Mouse (Mus musculus) c-Kit-positive CD71-positive TER-119-positive erythroid progenitor cells, embryonic 14.5 days (primary cell): ENCODE measurements at regions not wholly inside any gene's neighbourhood (a gene's known extent, or its start where the extent isn't known, plus 50 kb on each side); places are given as distances from the start of the nearest gene placed in this dataset.

Experiments used
- DNase-seq: peaks from one replicate; pipeline ENCODE4 v3.0.0-alpha.2; 2013; ENCODE audit warnings: low spot score

DNA sequence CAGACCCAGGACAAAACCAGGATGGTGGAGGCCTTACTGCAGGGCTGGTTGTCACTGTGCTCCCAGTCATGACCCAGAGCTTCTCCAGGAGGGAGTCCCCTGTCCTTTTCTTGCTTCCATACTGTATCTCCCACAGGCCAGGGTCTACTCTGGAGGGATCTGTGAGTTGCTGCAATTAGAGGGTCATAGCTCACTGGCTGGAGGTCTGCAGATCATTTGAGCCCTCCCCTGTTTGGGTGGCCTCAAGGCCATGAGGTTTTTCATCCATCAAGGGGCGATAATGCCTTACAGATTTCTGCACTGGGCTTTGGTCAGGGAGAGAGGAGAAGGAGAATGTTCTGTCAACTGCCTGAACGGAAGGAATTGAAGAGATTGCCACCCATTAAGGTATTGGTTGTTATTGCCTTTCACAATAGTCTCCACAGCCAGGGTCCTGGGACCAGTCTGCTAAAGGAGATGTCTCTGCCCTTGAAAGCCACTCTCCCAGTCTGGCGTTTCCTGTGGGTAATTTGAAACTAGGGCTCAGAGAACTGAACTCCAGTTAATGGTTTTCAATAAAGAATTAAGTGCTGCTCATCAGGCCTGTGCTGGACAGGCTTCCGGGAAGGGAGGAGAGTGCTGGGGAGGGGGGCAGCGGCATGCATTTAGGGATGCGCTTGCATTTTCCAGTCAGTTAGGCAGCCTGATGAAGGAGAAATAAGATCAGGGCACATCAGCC, 147.4 kb downstream of the Dmrta2 start:
- no peak for DNase-seq

DNA sequence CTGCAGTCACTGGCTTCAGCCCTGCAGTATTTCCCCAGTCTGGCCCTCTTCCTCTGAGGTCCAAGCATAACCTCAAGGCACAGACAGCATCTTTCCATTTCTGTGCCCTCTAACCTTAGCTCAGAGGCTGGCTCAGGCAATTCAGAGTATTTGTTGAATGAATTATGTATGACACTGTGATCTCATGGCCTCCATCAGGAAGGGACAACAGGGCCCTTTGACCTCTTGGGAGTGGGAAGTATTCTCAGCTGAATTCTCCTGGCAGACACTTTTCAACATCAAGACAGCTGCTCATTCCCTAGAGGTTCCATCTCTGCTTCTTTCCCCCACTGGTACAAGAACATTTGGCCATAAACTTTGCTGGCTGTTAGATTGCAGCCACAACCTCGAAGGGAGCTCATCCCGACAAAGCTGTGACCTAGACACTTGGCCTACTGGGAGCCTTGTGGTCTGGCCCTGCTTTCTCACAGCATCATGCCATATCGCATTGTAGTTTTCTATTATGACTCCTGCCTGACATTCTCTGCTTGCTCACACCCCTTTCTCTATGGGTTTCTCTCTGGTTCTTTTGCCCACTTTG, 150.2 kb downstream of the Dmrta2 start:
- no peak for DNase-seq

DNA sequence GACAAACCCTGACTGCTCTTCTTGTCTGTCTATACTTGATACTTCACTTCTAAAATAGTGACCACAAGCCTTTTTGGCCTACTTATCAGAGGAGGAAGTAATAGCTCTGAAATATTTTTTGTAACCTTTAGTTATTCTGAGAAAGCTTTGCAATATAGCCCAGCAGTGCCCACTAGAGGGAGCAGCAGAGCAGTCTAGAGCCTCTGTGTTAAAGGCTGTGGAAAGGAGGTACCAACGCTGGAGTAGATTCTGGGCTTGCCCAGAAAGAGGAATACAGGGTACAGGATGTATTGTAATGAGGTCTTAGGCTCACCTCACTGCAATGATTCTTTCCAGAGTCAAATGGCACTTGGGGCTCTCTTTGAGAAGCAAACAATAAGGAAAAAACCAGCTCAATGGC, 151.1 kb downstream of the Dmrta2 start:
- peak; percentile 20 for DNase-seq

DNA sequence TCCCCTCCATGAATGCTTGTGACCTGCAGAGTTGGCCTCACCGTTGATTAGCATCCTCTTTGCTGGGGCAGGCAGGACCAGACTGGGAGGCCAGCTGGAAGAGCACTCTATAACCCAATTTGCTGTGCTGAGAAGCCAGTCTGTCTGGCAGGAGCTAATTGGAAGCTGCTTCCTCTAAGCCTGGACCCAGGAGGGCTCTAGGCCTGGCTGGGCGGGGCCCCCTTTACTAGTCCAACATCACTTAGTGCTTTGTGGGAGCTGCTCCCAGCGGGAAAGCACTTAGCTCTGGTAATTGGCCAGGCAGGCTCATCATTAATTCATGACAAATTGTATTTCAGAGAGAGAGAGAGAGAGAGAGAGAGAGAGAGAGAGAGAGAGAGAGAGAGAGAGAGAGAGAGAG, 151.7 kb downstream of the Dmrta2 start:
- no peak for DNase-seq

DNA sequence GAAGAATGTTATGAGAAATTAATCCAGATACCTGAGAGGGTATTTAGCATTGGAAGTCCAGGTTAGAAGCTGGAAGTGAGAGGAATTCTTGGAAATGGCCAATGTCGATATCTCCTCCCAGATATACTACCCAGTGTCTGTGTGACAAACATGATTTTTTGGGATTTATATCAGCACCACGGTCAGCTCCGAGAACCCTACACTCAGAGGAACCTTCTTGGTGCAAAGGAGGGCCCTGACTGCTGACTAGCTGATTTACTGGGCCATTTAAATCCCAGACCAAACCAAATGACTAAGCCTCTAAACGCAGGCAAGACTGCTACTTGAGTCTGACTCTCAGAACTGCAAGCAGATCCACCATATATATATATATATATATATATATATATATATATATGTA, 154.2 kb downstream of the Dmrta2 start:
- no peak for DNase-seq

DNA sequence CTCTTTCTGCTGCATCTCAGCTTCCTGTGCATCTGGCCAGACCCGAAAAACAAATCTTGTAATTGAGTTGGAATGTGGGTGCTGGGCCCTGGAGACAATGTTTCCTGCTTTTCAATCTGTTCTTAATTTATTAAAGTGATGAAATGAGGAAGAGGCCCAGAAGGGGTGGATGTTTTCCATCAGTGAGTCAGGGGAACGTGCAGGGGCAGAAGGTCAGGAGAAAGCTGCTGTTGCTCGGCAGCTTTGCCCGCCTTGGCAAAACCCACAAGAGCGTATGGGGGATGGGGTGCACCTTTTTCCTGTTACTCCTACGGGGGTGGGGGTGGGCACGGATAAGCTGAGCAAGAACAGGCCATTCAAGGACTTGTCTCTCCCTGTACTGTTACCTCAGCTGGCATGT, 156.2 kb downstream of the Dmrta2 start:
- no peak for DNase-seq

DNA sequence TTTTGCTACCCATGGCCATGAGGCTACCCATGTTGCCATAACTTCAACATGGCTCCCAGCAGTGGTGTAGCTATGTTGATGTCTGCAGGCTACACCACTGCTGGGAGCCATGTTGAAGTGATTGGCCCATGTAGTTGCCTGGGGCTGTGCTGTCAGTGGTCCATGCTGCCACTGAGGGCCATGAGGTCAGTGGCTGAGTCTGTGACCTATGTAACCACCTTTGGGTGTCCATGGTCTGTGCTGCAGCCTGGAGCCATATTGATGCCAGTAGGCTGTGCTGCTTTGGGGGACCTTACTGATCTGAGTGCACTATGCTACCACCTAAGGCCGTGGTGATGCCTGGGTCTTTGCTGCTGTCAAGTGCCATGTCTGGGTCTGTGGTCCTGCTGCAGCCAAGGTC, 167.4 kb downstream of the Dmrta2 start:
- DNase-seq: no peak

DNA sequence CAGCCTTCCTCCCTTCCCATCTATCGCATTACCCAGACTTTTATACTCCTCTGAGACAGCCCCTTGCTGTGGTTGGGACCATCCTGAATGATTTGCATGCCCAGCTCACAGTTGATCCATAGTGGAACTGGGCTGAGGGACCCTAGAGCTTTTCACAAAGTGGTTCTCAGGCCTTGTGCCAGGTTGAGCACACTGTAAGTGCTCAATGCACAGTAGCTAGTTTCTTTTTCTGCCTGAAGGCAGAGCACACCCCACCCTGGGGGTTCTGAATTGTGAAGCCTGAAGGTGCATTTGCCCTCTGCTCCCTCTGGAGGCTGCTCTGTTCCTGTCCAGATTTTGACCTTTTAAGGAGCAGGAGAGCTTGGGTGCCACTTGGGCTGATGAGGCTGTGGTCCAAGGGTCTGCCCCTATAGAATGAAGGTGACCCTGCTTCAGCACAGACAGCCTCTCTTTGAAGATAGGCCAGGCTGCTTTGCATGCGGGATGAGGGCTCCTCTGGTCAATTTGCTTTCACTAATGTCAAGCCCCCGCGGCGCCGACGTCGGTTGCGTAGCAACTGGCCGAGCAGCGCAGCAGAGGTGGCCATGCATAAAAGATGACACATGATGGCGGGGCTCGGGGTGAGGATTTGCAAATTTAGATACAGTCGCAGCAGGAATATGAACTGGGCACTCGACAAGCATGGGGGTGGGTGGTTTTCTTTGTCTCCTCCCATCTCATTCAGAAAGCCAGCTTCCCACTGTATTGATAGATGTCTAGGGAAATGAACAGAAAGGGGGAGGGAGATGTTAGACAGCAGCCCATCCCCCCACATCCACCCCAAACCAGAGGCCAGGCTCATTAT, 174.5 kb downstream of the Dmrta2 start:
- no peak for DNase-seq
